Mouse (Mus musculus): Measurements from ENCODE around the gene Ext2. TPM values are rescaled to one million over a fixed set of nuclear protein-coding genes. Genes with fewer than 3 reads are reported as not detected.

Ext2 gene
- polyA plus RNA-seq, 1 experiment, result 11.8 TPM

DNA sequence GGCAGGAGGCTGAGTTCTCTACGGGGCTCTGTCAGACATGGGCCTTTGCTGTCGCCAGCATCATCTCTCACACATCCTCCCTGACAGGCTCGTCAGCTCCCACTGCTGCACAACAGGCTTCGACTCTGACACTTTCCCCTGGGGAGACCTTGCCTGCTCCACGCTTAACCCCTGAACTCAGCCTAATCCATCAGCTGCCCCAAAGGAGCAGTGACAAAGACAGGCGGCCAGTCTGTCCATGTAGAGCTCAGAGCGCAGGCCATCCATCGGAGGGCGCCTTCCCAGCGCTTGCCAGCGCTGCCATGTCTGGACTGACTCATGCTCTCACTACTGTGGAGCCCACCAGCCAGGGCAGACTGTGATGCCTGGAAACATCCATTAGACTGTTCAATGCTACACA, 92.8 kb downstream of the Ext2 start:
- Histone ChIP-seq H3K4me1 (peaks cover 9% of the 10 kb centered on the region; the same call in 1 of the 2 replicates), H3K4me3 (replicated peaks) (no peak overlapping the region), H3K27me3 (replicated peaks) (no peaks in the 10 kb centered on the region), H3K36me3 (replicated peaks; ENCODE audit: low read length) (peaks cover 46% of the 10 kb centered on the region), H3K9me3 (no peaks in the 10 kb centered on the region)
- no peak for TF ChIP-seq GATA1 (IDR thresholded peaks at IDR 0.05; ENCODE audit: borderline replicate concordance, low read length)
- TF ChIP-seq FLI1 (IDR thresholded peaks at IDR 0.05; ENCODE audit: low read length), result no peak

DNA sequence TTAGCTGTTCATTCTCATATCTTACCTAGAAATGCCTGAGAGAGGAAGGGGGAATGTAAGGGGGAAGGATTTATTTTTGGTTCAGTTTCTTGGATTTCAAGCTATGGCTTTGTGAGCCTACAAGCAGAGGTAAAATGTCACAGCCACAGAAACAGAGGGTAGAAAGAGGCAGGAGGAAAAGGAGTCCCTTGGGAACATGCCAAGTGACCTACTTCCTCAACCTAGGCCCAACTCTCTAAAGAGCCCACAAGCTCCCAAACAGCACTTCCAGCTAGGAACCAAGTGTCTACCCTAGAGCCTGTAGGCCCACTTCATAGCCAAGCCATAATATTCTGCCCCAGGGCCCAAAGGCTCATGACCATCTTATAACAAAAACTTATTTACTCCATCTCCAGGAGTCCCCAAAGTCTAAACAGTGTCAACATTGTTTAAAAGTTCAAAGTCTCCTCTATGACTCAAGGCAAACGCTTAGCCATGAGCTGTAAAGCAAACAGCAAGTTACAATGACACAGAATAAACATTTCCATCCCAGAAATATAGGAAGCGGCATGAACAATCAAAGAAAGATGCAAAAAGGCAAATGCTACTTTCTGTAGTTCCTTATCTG, 99.1 kb downstream of the Ext2 start:
- Histone ChIP-seq H3K4me1 (no peaks in the 10 kb centered on the region), H3K4me3 (replicated peaks) (no peak overlapping the region), H3K27me3 (replicated peaks) (no peaks in the 10 kb centered on the region), H3K36me3 (replicated peaks; ENCODE audit: low read length) (peaks cover 49% of the 10 kb centered on the region), H3K9me3 (no peaks in the 10 kb centered on the region)
- TF ChIP-seq FLI1 (IDR thresholded peaks at IDR 0.05; ENCODE audit: low read length) (no peak), GATA1 (IDR thresholded peaks at IDR 0.05; ENCODE audit: borderline replicate concordance, low read length) (no peak)

DNA sequence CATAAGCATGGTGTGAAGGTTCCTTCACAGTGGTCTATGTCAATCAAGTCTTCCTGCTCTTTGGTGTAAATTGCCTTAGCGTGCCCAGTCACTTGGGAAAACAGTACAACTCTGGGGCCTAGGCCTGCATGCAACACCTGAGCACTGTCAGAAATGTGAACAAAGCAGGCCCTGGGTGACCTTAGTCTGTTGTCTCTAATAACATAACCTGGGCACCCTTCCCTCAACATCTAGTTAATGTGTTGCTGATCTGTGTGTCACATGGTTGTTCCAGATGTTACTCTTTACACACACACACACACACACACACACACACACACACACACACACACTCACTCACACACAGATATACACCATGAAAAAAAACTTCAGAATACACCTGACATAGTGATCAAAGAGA, 101.4 kb downstream of the Ext2 start:
- peaks cover 60% of the 10 kb centered on the region for H3K36me3 ChIP-seq (replicated peaks; ENCODE audit: low read length)
- TF ChIP-seq FLI1 (IDR thresholded peaks at IDR 0.05; ENCODE audit: low read length) (no peak), GATA1 (IDR thresholded peaks at IDR 0.05; ENCODE audit: borderline replicate concordance, low read length) (no peak)
- peaks cover 12% of the 10 kb centered on the region for H3K4me1 ChIP-seq
- no peaks in the 10 kb centered on the region for H3K27me3 ChIP-seq (replicated peaks)
- no peak overlapping the region for H3K4me3 ChIP-seq (replicated peaks)
- H3K9me3 ChIP-seq, result no peaks in the 10 kb centered on the region

- no peaks in the 10 kb centered on the region for H3K27me3 ChIP-seq (replicated peaks)
- H3K36me3 ChIP-seq (replicated peaks; ENCODE audit: low read length), result peaks cover 66% of the 10 kb centered on the region
- no peak for TF ChIP-seq GATA1 (IDR thresholded peaks at IDR 0.05; ENCODE audit: borderline replicate concordance, low read length)
- H3K9me3 ChIP-seq, result no peaks in the 10 kb centered on the region
- H3K4me1 ChIP-seq, result peaks cover 12% of the 10 kb centered on the region
- no peak overlapping the region for H3K4me3 ChIP-seq (replicated peaks)
These were observed 102.3 kb downstream of the Ext2 start for GRCm38 (mm10) chr2:93719792-93720675.

DNA sequence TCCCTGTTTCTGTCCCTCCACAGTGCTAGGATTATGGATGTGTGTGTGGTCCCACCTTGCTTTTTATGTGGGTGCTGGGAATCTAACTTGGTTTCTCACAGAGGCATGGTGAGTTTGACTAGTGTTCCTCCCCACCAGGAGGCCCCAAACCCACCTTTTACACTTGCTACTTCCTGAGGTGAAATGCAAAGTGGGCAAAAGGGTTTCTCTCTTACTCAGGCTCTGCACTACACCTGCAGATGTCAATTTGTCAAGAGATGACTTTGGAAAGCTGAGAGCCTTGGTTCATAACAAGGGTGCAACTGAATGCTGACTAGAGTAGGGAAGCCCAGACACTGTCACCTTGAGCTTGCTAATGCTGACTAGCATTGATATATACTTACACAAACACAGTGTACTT, 109.1 kb downstream of the Ext2 start:
- Histone ChIP-seq H3K4me3 (replicated peaks) (no peak overlapping the region), H3K36me3 (replicated peaks; ENCODE audit: low read length) (peaks cover 34% of the 10 kb centered on the region), H3K4me1 (peaks cover 12% of the 10 kb centered on the region), H3K27me3 (replicated peaks) (peaks cover 3% of the 10 kb centered on the region), H3K9me3 (no peaks in the 10 kb centered on the region)
- no peak for TF ChIP-seq GATA1 (IDR thresholded peaks at IDR 0.05; ENCODE audit: borderline replicate concordance, low read length)
- TF ChIP-seq FLI1 (IDR thresholded peaks at IDR 0.05; ENCODE audit: low read length), result no peak

DNA sequence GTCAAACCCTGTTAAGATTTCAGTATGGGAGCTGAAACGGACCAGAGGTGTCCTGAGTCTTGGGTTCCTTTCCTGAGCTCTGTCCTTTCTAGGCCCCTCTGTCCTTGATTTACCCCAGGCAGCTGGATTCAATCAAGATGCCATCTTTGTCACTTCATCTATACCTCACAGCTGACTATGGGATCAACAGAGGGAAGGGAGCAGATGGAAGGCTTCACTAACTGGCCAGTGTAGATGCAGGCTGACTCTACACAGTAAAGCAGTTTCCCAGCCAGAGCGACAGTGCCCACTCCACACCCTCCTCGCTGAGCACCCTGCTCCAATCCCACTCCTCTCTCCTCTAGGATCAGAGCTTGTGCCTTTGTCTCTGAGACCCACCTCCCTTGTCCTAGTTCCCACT, 110.9 kb downstream of the Ext2 start:
- Histone ChIP-seq H3K9me3 (no peaks in the 10 kb centered on the region), H3K36me3 (replicated peaks; ENCODE audit: low read length) (peaks cover 24% of the 10 kb centered on the region), H3K4me3 (replicated peaks) (no peak overlapping the region), H3K4me1 (peaks cover 10% of the 10 kb centered on the region), H3K27me3 (replicated peaks) (peaks cover 3% of the 10 kb centered on the region)
- TF ChIP-seq FLI1 (IDR thresholded peaks at IDR 0.05; ENCODE audit: low read length) (no peak), GATA1 (IDR thresholded peaks at IDR 0.05; ENCODE audit: borderline replicate concordance, low read length) (no peak)

GRCm38 (mm10) chr2:93709696-93710095, 112.7 kb downstream of the Ext2 start:
- Histone ChIP-seq H3K9me3 (no peaks in the 10 kb centered on the region), H3K27me3 (replicated peaks) (peaks cover 3% of the 10 kb centered on the region), H3K4me1 (peaks cover 5% of the 10 kb centered on the region), H3K36me3 (replicated peaks; ENCODE audit: low read length) (peaks cover 16% of the 10 kb centered on the region), H3K4me3 (replicated peaks) (no peak overlapping the region)
- no peak for TF ChIP-seq FLI1 (IDR thresholded peaks at IDR 0.05; ENCODE audit: low read length)
- no peak for TF ChIP-seq GATA1 (IDR thresholded peaks at IDR 0.05; ENCODE audit: borderline replicate concordance, low read length)

DNA sequence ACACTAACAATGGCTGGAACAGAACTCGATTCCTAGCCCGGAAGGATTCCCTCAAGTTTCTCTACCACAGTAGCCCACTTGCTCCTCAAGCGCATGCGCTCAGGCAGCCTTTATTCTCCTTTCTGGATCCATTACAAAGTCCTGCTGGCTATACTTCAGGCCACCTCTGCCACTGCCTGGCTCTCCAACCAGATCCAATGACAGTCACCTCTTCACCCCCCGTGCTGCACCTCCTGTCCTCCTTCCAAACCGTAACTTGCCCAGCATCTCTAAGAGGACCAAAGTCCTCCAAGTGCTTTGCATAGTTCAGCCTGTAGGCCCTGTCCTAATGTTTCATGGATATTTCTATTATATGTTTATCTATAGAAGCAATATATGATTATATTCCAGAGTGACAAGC, 113.1 kb downstream of the Ext2 start:
- Histone ChIP-seq H3K27me3 (replicated peaks) (peaks cover 3% of the 10 kb centered on the region), H3K9me3 (no peaks in the 10 kb centered on the region), H3K4me3 (replicated peaks) (no peak overlapping the region), H3K4me1 (peaks cover 5% of the 10 kb centered on the region), H3K36me3 (replicated peaks; ENCODE audit: low read length) (peaks cover 17% of the 10 kb centered on the region)
- TF ChIP-seq FLI1 (IDR thresholded peaks at IDR 0.05; ENCODE audit: low read length) (no peak), GATA1 (IDR thresholded peaks at IDR 0.05; ENCODE audit: borderline replicate concordance, low read length) (no peak)

GRCm38 (mm10) chr2:93706825-93707224, 115.5 kb downstream of the Ext2 start:
- H3K36me3 ChIP-seq (replicated peaks; ENCODE audit: low read length), result peaks cover 41% of the 10 kb centered on the region
- no peak for TF ChIP-seq FLI1 (IDR thresholded peaks at IDR 0.05; ENCODE audit: low read length)
- TF ChIP-seq GATA1 (IDR thresholded peaks at IDR 0.05; ENCODE audit: borderline replicate concordance, low read length), result no peak

GRCm38 (mm10) chr2:93706407-93706806, 116.0 kb downstream of the Ext2 start:
- no peaks in the 10 kb centered on the region for H3K9me3 ChIP-seq
- no peaks in the 10 kb centered on the region for H3K27me3 ChIP-seq (replicated peaks)
- H3K4me1 ChIP-seq, result peaks cover 5% of the 10 kb centered on the region
- H3K36me3 ChIP-seq (replicated peaks; ENCODE audit: low read length), result peaks cover 46% of the 10 kb centered on the region
- no peak for TF ChIP-seq FLI1 (IDR thresholded peaks at IDR 0.05; ENCODE audit: low read length)
- TF ChIP-seq GATA1 (IDR thresholded peaks at IDR 0.05; ENCODE audit: borderline replicate concordance, low read length), result no peak
- no peak overlapping the region for H3K4me3 ChIP-seq (replicated peaks)

More at GRCm38 (mm10) chr2:93706825-93707224, 115.5 kb downstream of the Ext2 start:
- H3K4me3 ChIP-seq (replicated peaks), result no peak overlapping the region
- H3K4me1 ChIP-seq, result peaks cover 5% of the 10 kb centered on the region
- no peaks in the 10 kb centered on the region for H3K9me3 ChIP-seq
- no peaks in the 10 kb centered on the region for H3K27me3 ChIP-seq (replicated peaks)

Data from megakaryocyte, embryonic 14.5 days (primary cell).